Mouse (Mus musculus) heart, adult 11 months (tissue): ENCODE results near the gene Rnaseh2c.

Experiments
- DNase-seq: peaks from one replicate; pipeline ENCODE4 v3.0.0; 2022

The Rnaseh2c gene

GRCm38 (mm10) chr19:5601752-5602541 lies at the start of gene Rnaseh2c:
TSS of gene Rnaseh2c (plus strand) at chr19:5601873.
- peak; percentile 97 for DNase-seq

DNA sequence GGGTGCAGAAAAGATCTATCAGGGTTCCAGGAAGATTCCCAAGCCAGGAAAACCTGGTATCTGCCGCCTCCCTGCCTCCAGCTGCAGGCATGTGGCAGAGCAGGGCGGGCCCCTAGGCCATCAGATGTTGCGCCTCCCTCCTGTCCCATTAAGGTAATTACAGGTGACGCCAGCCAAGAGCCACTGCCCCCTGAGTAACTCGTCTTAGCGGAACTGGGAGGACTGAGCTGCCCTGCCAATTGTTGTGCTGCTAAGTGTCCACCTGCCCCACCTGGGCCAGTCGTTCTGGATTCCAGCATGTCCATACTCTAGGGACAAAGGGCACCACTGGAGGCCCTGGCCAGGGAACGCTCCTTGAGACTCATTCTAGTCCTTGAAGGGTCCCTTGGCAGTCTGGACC lies 47.9 kb upstream of the Rnaseh2c start:
- DNase-seq: no peak

- no peak for DNase-seq
These were observed 47.5 kb upstream of the Rnaseh2c start for GRCm38 (mm10) chr19:5554212-5554611.

- no peak for DNase-seq
These were observed 43.5 kb upstream of the Rnaseh2c start for GRCm38 (mm10) chr19:5558169-5558568.

DNA sequence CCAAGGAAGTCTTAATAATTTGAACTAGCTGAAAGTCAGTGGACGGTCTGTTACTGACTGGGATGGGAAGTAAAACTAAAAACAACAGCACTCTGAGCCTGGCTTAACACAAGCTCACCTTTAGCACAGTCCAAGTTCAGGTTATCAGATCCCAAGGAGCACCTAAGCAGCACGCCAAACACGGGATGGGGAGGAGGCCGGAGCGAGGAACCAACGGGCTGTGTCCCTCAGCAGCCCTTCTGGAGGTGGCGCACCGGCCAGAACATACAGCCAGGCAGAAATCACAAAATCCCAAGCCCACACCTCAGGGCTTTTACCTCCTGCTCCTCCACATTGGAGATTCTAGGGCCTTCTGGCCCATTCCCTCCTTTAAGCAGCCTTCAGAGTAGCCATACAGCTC lies 42.9 kb upstream of the Rnaseh2c start:
- no peak for DNase-seq

GRCm38 (mm10) chr19:5559229-5559628 lies 42.4 kb upstream of the Rnaseh2c start:
- DNase-seq: no peak

- no peak for DNase-seq
These were observed 41.8 kb upstream of the Rnaseh2c start for GRCm38 (mm10) chr19:5559631-5560456.

- no peak for DNase-seq
These were observed 41.1 kb upstream of the Rnaseh2c start, which contains the start of gene Ovol1 for GRCm38 (mm10) chr19:5560457-5561041. TSS of gene Ovol1 (minus strand) at chr19:5560646.

- no peak for DNase-seq
These were observed 40.4 kb upstream of the Rnaseh2c start for GRCm38 (mm10) chr19:5561252-5561790.

- no peak for DNase-seq
These were observed 39.8 kb upstream of the Rnaseh2c start for GRCm38 (mm10) chr19:5561886-5562285.

GRCm38 (mm10) chr19:5562776-5563175 lies 38.9 kb upstream of the Rnaseh2c start:
- no peak for DNase-seq

DNA sequence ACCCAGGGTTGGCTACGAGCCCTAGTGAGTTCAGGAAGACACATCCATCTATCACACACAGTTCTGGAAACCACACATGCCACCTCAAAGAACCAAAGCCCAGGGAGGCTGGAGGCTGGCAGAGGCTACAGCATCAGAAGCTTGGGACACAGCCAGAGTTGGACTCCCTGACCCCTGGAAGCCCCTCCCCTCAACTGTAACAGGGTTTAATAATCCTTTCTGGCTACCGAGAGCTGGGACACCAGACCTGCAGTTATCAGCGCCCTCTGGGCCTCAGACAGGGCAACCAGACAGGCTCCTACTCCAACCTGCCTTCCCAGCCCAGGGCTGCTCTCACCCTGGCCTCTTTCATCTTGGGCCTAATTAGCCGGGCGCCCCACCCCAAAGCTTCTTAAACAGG lies 35.4 kb upstream of the Rnaseh2c start:
- peak; percentile 93 for DNase-seq

- DNase-seq: no peak
These were observed 34.5 kb upstream of the Rnaseh2c start for GRCm38 (mm10) chr19:5567180-5567533.

DNA sequence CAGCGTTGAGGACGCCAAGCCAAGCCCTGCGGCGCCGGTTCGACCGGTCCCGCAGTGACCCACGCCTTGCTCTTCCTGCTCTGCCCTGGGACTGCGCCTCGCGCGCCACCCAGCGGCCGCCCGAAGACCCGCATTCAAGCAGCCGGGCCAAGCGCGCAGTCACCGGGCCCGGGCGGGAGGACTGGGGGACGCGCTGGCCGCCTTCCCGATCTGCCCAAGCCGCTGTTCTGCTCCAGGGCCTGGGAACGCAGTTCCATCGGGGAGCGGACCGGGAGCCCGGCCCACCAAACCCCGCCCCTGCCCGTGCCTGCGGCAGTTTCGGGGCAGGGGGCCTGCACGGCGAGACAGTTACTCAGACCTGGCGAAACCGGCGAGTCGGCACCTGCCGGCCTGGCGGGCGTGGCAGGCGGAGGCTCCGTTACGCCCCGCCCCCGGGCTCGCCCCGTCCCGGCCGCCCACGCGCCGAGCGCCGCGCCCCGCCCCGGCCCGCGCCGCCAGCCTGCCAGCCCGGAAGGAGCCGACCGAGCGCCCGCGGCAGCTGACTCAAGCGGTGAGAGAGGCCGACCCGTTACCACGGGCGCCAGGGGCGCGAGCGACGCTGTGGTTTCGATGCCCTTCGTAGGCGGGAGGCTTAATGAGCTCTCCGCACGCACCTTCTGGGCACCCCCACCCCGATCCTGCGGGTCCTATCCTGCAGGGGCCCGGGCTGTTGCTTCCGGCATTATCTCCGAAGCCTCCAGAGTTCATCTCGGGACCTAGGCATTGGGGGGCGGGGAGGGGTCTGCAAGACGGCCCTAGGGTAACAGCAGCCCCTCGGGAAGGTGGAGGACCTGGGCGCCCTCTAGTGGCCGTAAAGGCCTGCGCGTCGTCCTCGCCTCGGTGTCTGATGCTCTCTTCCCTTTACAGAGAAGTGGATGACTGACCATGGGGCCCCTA lies 33.9 kb upstream of the Rnaseh2c start, which contains the start of gene Ap5b1:
Gene Ap5b1 (plus strand): TSS at position 492 of the 936 bp plus-strand sequence.
- peak; percentile 99 for DNase-seq

DNA sequence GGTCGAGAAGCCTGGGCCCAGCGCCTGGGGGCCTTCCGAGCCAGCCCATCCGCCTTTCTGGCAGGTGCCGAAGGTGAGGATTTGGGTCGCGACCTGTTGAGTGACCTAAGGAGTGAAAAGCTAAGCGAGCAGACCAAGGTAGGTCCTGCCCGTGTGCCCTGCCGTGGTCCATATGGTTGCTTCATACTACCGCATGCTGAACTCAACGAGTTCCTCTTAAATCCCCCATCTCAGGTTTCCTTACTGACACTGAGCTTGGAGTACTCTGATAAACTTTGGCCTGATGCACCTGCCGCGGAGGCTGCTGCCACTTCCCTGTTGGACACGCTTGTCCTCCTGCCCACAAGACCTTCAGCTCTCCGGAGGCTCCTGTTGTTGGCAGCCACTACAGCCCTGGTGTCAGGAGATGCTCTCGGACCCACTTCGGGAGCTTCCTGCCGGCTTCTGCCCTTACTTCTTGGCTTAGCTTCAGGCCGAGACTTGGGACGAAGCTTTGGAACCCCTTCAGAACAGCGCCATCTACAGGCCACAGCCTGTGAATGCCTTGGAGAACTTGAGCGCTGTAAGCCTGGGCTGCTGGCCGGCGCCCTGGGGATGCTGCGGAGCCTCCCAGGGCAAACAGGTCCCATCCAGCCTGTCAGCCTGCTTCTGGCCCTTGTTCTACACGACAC lies 33.1 kb upstream of the Rnaseh2c start:
- DNase-seq: peak; percentile 97

DNA sequence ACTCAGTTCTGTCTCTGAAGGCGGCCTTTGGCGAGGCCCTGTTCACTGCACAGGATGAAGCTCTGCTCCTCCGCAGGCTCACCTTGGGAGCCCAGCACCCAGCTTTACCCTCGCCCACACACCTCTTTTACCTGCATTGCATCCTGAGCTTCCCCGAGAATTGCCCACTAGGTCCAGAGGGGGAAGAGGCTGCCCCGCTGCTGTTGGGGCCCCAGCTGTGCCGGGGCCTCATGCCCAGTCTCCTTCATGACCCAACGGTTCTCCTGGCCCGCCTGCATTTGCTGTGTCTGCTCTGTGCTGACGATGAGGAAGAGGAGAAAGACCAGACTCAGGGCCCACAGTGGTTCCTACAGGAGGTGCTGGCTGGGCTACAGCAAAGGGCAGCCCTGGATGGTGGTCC lies 32.2 kb upstream of the Rnaseh2c start:
- peak; percentile 93 for DNase-seq

DNA sequence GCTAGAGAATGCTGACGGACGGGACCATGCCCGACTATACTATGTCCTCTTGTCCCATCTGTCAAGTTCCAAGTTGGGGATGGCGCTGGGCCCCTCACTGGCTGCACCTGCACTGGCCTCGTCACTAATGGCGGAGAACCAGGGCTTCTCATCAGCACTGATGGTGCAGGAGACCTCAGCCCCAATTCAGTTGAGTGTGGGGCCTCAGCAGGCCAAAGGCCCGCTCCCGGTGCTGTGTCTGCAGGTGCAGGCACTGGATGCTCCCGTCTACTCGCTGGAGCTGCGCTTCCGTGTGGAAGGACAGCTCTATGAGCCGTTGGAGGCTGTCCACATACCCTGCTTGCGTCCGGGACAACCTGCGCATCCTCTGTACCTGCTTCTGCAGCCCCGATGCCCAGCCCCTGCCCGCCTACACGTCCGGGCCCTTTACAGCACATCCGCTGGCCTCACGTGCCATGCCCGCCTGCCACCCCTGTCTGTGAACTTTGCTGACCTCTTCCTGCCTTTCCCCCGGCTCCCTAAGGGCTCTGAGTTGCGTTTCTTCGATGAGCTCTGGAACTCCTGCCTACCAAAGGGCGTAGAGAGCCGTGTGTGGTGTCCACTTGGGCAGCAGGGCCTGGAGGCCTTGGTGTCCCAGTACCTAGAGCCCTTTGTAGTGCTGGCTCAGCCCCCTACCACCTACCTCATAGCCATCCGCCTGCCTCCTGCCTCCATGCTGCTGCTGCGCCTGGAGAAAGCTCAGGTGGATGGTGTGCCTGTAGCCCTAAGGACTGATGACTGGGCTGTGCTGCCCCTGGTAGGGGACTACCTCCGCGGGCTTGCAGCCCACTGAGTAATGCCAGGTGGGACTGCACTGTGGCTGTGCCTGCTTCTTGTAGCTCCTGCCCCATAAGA lies 31.1 kb upstream of the Rnaseh2c start:
- DNase-seq: peak; percentile 90

DNA sequence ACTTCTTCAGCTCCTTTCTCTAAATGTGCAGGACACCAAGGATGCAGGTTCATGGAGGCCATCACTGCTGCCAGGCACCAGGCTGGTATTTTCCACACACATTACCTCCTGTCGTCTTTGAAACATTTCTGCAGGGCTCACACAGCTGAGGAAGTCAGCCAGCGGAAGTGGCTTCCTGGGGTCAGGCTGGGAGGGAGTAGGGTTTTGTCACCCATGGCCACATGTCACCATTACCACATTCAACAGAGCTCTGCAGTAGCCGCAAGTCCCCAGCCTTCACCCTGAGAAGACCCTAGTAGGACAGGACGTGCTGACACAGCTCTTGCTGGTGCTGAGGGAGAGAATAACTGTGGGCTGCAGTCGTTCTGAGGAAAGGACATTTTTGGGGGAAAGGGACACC lies 29.8 kb upstream of the Rnaseh2c start:
- DNase-seq: peak; percentile 96

- DNase-seq: peak; percentile 95
These were observed 29.1 kb upstream of the Rnaseh2c start for GRCm38 (mm10) chr19:5572331-5573125.

DNA sequence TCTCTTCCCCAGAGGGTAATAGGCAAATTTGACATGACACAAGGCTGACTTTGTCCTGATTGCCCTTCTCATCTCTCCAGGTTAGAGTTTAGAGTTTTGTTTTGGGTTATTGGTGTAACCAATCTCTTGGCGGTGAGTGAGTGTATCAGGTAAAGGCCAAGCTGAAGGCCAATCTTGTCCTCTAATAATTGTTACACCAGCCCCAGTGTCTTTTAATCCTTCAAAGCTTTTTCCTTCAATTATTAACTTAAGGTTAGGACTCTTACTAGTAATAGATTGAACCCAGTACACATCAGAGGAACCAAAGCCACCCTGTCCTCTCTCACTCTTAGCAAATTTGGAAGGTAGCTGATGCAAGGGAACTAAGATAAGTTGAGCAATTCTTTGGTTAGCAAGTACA lies 26.3 kb upstream of the Rnaseh2c start:
- DNase-seq: no peak
